Comparison of ENCODE assay signal across 9 mouse cellular contexts in the genomic region with DNA sequence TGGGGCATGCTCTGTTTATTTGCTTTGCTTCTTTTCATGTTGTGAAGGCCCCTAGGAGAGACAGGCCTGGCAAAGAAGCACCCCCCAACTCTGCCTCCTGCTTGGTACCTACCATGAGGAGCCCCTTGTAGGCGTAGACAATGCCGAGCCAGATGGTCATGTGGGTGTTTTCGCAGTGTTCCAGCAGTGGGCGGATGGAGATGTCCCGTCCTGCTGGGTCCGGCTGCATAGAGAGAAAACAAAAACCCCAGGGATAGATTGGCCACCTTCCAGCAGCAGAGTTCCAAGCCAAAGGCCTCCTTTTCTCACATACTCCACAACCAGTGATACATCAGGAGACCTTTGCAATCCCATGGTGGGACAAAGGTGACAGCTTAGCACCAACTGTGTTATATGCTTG. TPM values are rescaled to one million over a fixed set of nuclear protein-coding genes. Genes with fewer than 3 reads are reported as not detected.
A peak's percentile ranks its signal among the peaks of the same experiment; 100 is the strongest.
DNase-seq lines count a peak whose midpoint lies in the region.
"Had no signal": no experiment of that assay in that cellular context is flagged by ENCODE, and none has a peak within 500 bp of the region (broad histone marks: within the 10 kb centered on the region; RNA-seq: fewer than 3 reads in every experiment).

No protein-coding gene starts in this region.

- no peaks in the 10 kb centered on the region for H3K36me3 ChIP-seq in heart, embryonic 10.5 days
- H3K36me3 ChIP-seq: limb, embryonic 13.5 days had no signal

- WGBS in heart, embryonic 10.5 days: 67% methylated on average over 6 of the region's 6 CpGs

- no peak overlapping the region for H3K27ac ChIP-seq in heart, embryonic 10.5 days
- H3K27ac ChIP-seq: limb, embryonic 13.5 days had no signal

- DNase-seq in heart, adult 8-10 months (ENCODE audit: low spot score): peak; percentile 13
- no peak for DNase-seq in heart, embryonic 10.5 days (ENCODE audit: low spot score)
- DNase-seq in testis, postnatal 10 days (ENCODE audit: low spot score): peak; percentile 59
- no peak for DNase-seq in testis, postnatal 14 days (ENCODE audit: low spot score)
- DNase-seq in layer of hippocampus, adult 9-11 months: peak; percentile 91
- peak; percentile 38 for DNase-seq in right cerebral cortex, postnatal 4 days
- DNase-seq in retina, embryonic 14.5 days (ENCODE audit: low spot score): no peak
- DNase-seq in adrenal gland, adult 18-20 months (ENCODE audit: low spot score in 2 of 2): no peak

- H3K9me3 ChIP-seq in heart, embryonic 10.5 days: no peaks in the 10 kb centered on the region
- H3K9me3 ChIP-seq: limb, embryonic 13.5 days had no signal

- no peak overlapping the region for H3K4me3 ChIP-seq in heart, embryonic 10.5 days
- H3K4me3 ChIP-seq: limb, embryonic 13.5 days had no signal

- no peaks in the 10 kb centered on the region for H3K4me1 ChIP-seq in heart, embryonic 10.5 days
- H3K4me1 ChIP-seq: limb, embryonic 13.5 days had no signal

- H3K27me3 ChIP-seq in heart, embryonic 10.5 days (ENCODE audit: insufficient read depth, poor library complexity, severe bottlenecking): peaks cover 13% of the 10 kb centered on the region

RNA-seq across cellular contexts. Expression of gene Tbc1d2, which starts 34.2 kb away (rescaled TPM):
- total RNA-seq in heart, adult 8-10 months (2022): 1 to 10 TPM in 3 of 4 experiments, under 1 TPM in 1; 0.92 to 1.8 (median 1.3) TPM
- 0.55 and 0.98 TPM in 2 replicates for polyA plus RNA-seq in heart, embryonic 10.5 days (2016; fragmentation: Nextera tagmentation; extraction: Ambion mirVana)
- total RNA-seq in adrenal gland, adult 18-20 months (2021): 1 to 10 TPM; 1.4 to 3.3 TPM

Comparison
In these comparisons a context has a peak if more than half of its experiments do, and no peak if none do; other contexts are left out.
1. DNase-seq: peak in heart, adult 8-10 months (single experiment), testis, postnatal 10 days (single experiment), layer of hippocampus, adult 9-11 months (single experiment) and right cerebral cortex, postnatal 4 days (single experiment); none in heart, embryonic 10.5 days (single experiment), testis, postnatal 14 days (single experiment), retina, embryonic 14.5 days (single experiment) and adrenal gland, adult 18-20 months (0 of 2).